Mouse (Mus musculus) fibroblast of lung, adult 2 months (primary cell): ENCODE measurements around the gene Serpinb6a.
A peak's percentile ranks its signal among the peaks of the same experiment; 100 is the strongest.

Source experiments
- DNase-seq: peaks from one replicate; pipeline ENCODE4 v3.0.0-alpha.2; 2011; ENCODE audit warnings: low read depth

Gene Serpinb6a

GRCm38 (mm10) chr13:34002058-34003006, at the start of gene Serpinb6a, which contains the start of gene Ripk1:
Gene Serpinb6a, minus strand, starts transcription at chr13:34002794.
Gene Ripk1, plus strand, starts transcription at chr13:34002363.
- DNase-seq = peak; percentile 54

- DNase-seq = no peak
Observed at GRCm38 (mm10) chr13:34051692-34052091, 49.1 kb upstream of the Serpinb6a start.

GRCm38 (mm10) chr13:34050479-34050878, 47.9 kb upstream of the Serpinb6a start:
- no peak for DNase-seq

GRCm38 (mm10) chr13:34047526-34047925, 44.9 kb upstream of the Serpinb6a start:
- no peak for DNase-seq

- peak; percentile 46 for DNase-seq
Observed at GRCm38 (mm10) chr13:34046421-34047012, 43.9 kb upstream of the Serpinb6a start.

- DNase-seq = no peak
Observed at GRCm38 (mm10) chr13:34045511-34046249, 43.1 kb upstream of the Serpinb6a start.

GRCm38 (mm10) chr13:34043716-34044393, 41.3 kb upstream of the Serpinb6a start:
- no peak for DNase-seq

GRCm38 (mm10) chr13:34040091-34040490, 37.5 kb upstream of the Serpinb6a start:
- DNase-seq = no peak

- no peak for DNase-seq
Observed at GRCm38 (mm10) chr13:34038901-34039341, 36.3 kb upstream of the Serpinb6a start.

- no peak for DNase-seq
Observed at GRCm38 (mm10) chr13:34038056-34038432, 35.5 kb upstream of the Serpinb6a start.

- DNase-seq = peak; percentile 79
Observed at GRCm38 (mm10) chr13:34037172-34038055, 34.8 kb upstream of the Serpinb6a start, which contains the start of gene Bphl. Gene Bphl, plus strand, starts transcription at chr13:34037597.

GRCm38 (mm10) chr13:34036726-34037125, 34.1 kb upstream of the Serpinb6a start:
- no peak for DNase-seq

GRCm38 (mm10) chr13:34035424-34035823, 32.8 kb upstream of the Serpinb6a start:
- no peak for DNase-seq

- DNase-seq = no peak
Observed at GRCm38 (mm10) chr13:34032041-34032440, 29.4 kb upstream of the Serpinb6a start.

- no peak for DNase-seq
Observed at GRCm38 (mm10) chr13:34021998-34022397, 19.4 kb upstream of the Serpinb6a start.

- DNase-seq = no peak
Observed at GRCm38 (mm10) chr13:34018521-34018920, 15.9 kb upstream of the Serpinb6a start.

GRCm38 (mm10) chr13:34016927-34017569, 14.5 kb upstream of the Serpinb6a start:
- DNase-seq = no peak

GRCm38 (mm10) chr13:34007234-34007633, 4.6 kb upstream of the Serpinb6a start:
- no peak for DNase-seq

GRCm38 (mm10) chr13:34003058-34003457, 464 bp upstream of the Serpinb6a start:
- no peak for DNase-seq

- peak; percentile 39 for DNase-seq
Observed at GRCm38 (mm10) chr13:33995197-33995596, 7.4 kb downstream of the Serpinb6a start.
